Mouse (Mus musculus): ENCODE measurements around the gene Dapk2. TPM values are rescaled to one million over a fixed set of nuclear protein-coding genes. Genes with fewer than 3 reads are reported as not detected.
A peak's percentile ranks its signal among the peaks of the same experiment; 100 is the strongest.

The Dapk2 gene
- polyA plus RNA-seq, 1 experiment from 2014 or later: 6.7 TPM

- Histone ChIP-seq H3K27me3 (no peaks in the 10 kb centered on the region), H3K4me2 (no peak overlapping the region), H3K4me1 (no peaks in the 10 kb centered on the region), H3K27ac (no peak overlapping the region), H3K9me3 (no peaks in the 10 kb centered on the region), H3K36me3 (peaks cover 3% of the 10 kb centered on the region; the same call in 1 of the 2 replicates), H3K4me3 (no peak overlapping the region), H3K9ac (no peak overlapping the region)
- ATAC-seq (ENCODE audit: insufficient number of reproducible peaks, insufficient read depth, low FRiP score, low TSS enrichment, low read depth): no peak
Measured at GRCm38 (mm10) chr9:66146141-66146540, 11.9 kb upstream of the Dapk2 start.

GRCm38 (mm10) chr9:66152011-66152410, 6.0 kb upstream of the Dapk2 start:
- peaks cover 15% of the 10 kb centered on the region for H3K27me3 ChIP-seq
- no peak overlapping the region for H3K4me3 ChIP-seq
- 71% methylated on average over 9 of the region's 9 CpGs for WGBS
- H3K27ac ChIP-seq: no peak overlapping the region
- H3K9ac ChIP-seq: no peak overlapping the region
- no peak for ATAC-seq (ENCODE audit: insufficient number of reproducible peaks, insufficient read depth, low FRiP score, low TSS enrichment, low read depth)
- no peak overlapping the region for H3K4me2 ChIP-seq
- H3K4me1 ChIP-seq: no peaks in the 10 kb centered on the region
- H3K9me3 ChIP-seq: no peaks in the 10 kb centered on the region
- no peaks in the 10 kb centered on the region for H3K36me3 ChIP-seq

GRCm38 (mm10) chr9:66153594-66153993, 4.4 kb upstream of the Dapk2 start:
- peaks cover 31% of the 10 kb centered on the region for H3K27me3 ChIP-seq
- H3K4me2 ChIP-seq: no peak overlapping the region
- ATAC-seq (ENCODE audit: insufficient number of reproducible peaks, insufficient read depth, low FRiP score, low TSS enrichment, low read depth): no peak

GRCm38 (mm10) chr9:66154013-66154412, 4.0 kb upstream of the Dapk2 start:
- peaks cover 35% of the 10 kb centered on the region for H3K27me3 ChIP-seq
- WGBS: 89% methylated on average over 9 of the region's 9 CpGs
- no peak overlapping the region for H3K27ac ChIP-seq
- no peaks in the 10 kb centered on the region for H3K9me3 ChIP-seq
- no peak overlapping the region for H3K4me3 ChIP-seq
- no peak overlapping the region for H3K9ac ChIP-seq
- no peak for ATAC-seq (ENCODE audit: insufficient number of reproducible peaks, insufficient read depth, low FRiP score, low TSS enrichment, low read depth)
- H3K36me3 ChIP-seq: no peaks in the 10 kb centered on the region
- H3K4me1 ChIP-seq: peaks cover 11% of the 10 kb centered on the region; the same call in 1 of the 2 replicates
- H3K4me2 ChIP-seq: no peak overlapping the region

More at GRCm38 (mm10) chr9:66153594-66153993, 4.4 kb upstream of the Dapk2 start:
- H3K9me3 ChIP-seq: no peaks in the 10 kb centered on the region
- H3K9ac ChIP-seq: no peak overlapping the region
- H3K4me1 ChIP-seq: peaks cover 10% of the 10 kb centered on the region; the same call in 1 of the 2 replicates
- no peaks in the 10 kb centered on the region for H3K36me3 ChIP-seq
- H3K27ac ChIP-seq: no peak overlapping the region
- H3K4me3 ChIP-seq: no peak overlapping the region
- 90% methylated on average over 6 of the region's 6 CpGs for WGBS

GRCm38 (mm10) chr9:66155534-66155933, 2.5 kb upstream of the Dapk2 start:
- peaks cover 43% of the 10 kb centered on the region for H3K27me3 ChIP-seq
- no peak for ATAC-seq (ENCODE audit: insufficient number of reproducible peaks, insufficient read depth, low FRiP score, low TSS enrichment, low read depth)
- H3K4me2 ChIP-seq: no peak overlapping the region
- peaks cover 11% of the 10 kb centered on the region; the same call in 1 of the 2 replicates for H3K4me1 ChIP-seq
- H3K4me3 ChIP-seq: no peak overlapping the region
- no peak overlapping the region for H3K9ac ChIP-seq
- no peak overlapping the region for H3K27ac ChIP-seq
- H3K36me3 ChIP-seq: no peaks in the 10 kb centered on the region
- 82% methylated on average over 1 of the region's 1 CpGs for WGBS
- no peaks in the 10 kb centered on the region; the same call in 1 of the 2 replicates for H3K9me3 ChIP-seq

GRCm38 (mm10) chr9:66158885-66159430, 935 bp downstream of the Dapk2 start:
- no peak overlapping the region; the same call in 1 of the 2 replicates for H3K9ac ChIP-seq
- H3K27ac ChIP-seq: no peak overlapping the region
- WGBS: 88% methylated on average over 6 of the region's 6 CpGs
- no peak for ATAC-seq (ENCODE audit: insufficient number of reproducible peaks, insufficient read depth, low FRiP score, low TSS enrichment, low read depth)
- H3K4me1 ChIP-seq: peaks cover 11% of the 10 kb centered on the region; the same call in 1 of the 2 replicates
- H3K4me2 ChIP-seq: peak overlapping the region; percentile 65; the same call in 1 of the 2 replicates
- peaks cover 35% of the 10 kb centered on the region for H3K27me3 ChIP-seq
- no peaks in the 10 kb centered on the region; the same call in 1 of the 2 replicates for H3K9me3 ChIP-seq
- H3K36me3 ChIP-seq: no peaks in the 10 kb centered on the region
- H3K4me3 ChIP-seq: peak overlapping the region; percentile 46; the same call in 1 of the 2 replicates

GRCm38 (mm10) chr9:66160155-66160554, 2.1 kb downstream of the Dapk2 start:
- Histone ChIP-seq H3K27me3 (peaks cover 35% of the 10 kb centered on the region), H3K9me3 (no peaks in the 10 kb centered on the region; the same call in 1 of the 2 replicates), H3K4me3 (no peak overlapping the region), H3K9ac (no peak overlapping the region), H3K4me2 (no peak overlapping the region), H3K4me1 (peaks cover 11% of the 10 kb centered on the region; the same call in 1 of the 2 replicates), H3K36me3 (no peaks in the 10 kb centered on the region), H3K27ac (no peak overlapping the region)
- 84% methylated on average over 2 of the region's 2 CpGs for WGBS
- ATAC-seq (ENCODE audit: insufficient number of reproducible peaks, insufficient read depth, low FRiP score, low TSS enrichment, low read depth): no peak

GRCm38 (mm10) chr9:66162995-66163394, 5.0 kb downstream of the Dapk2 start:
- H3K4me1 ChIP-seq: peaks cover 9% of the 10 kb centered on the region; the same call in 1 of the 2 replicates
- WGBS: 77% methylated on average over 9 of the region's 9 CpGs

GRCm38 (mm10) chr9:66167222-66167621, 9.2 kb downstream of the Dapk2 start:
- H3K4me3 ChIP-seq: no peak overlapping the region
- ATAC-seq (ENCODE audit: insufficient number of reproducible peaks, insufficient read depth, low FRiP score, low TSS enrichment, low read depth): no peak
- no peaks in the 10 kb centered on the region for H3K9me3 ChIP-seq
- peaks cover 12% of the 10 kb centered on the region for H3K4me1 ChIP-seq
- no peaks in the 10 kb centered on the region for H3K27me3 ChIP-seq
- H3K4me2 ChIP-seq: no peak overlapping the region
- H3K27ac ChIP-seq: no peak overlapping the region
- no peaks in the 10 kb centered on the region for H3K36me3 ChIP-seq
- 89% methylated on average over 5 of the region's 5 CpGs for whole genome bisulfite sequencing
- no peak overlapping the region for H3K9ac ChIP-seq

More at GRCm38 (mm10) chr9:66162995-66163394, 5.0 kb downstream of the Dapk2 start:
- no peak overlapping the region for H3K4me3 ChIP-seq
- no peak overlapping the region for H3K9ac ChIP-seq
- no peak for ATAC-seq (ENCODE audit: insufficient number of reproducible peaks, insufficient read depth, low FRiP score, low TSS enrichment, low read depth)
- H3K27ac ChIP-seq: no peak overlapping the region
- peaks cover 17% of the 10 kb centered on the region for H3K27me3 ChIP-seq
- H3K9me3 ChIP-seq: no peaks in the 10 kb centered on the region; the same call in 1 of the 2 replicates
- H3K4me2 ChIP-seq: no peak overlapping the region
- no peaks in the 10 kb centered on the region for H3K36me3 ChIP-seq

GRCm38 (mm10) chr9:66168233-66168632, 10.2 kb downstream of the Dapk2 start:
- Histone ChIP-seq H3K9ac (no peak overlapping the region), H3K27ac (no peak overlapping the region), H3K36me3 (no peaks in the 10 kb centered on the region), H3K27me3 (no peaks in the 10 kb centered on the region), H3K9me3 (no peaks in the 10 kb centered on the region), H3K4me3 (no peak overlapping the region), H3K4me1 (peaks cover 12% of the 10 kb centered on the region), H3K4me2 (no peak overlapping the region)
- 3% methylated on average over 1 of the region's 1 CpGs for WGBS
- no peak for ATAC-seq (ENCODE audit: insufficient number of reproducible peaks, insufficient read depth, low FRiP score, low TSS enrichment, low read depth)

GRCm38 (mm10) chr9:66170506-66170905, 12.5 kb downstream of the Dapk2 start:
- 35% methylated on average over 5 of the region's 5 CpGs for WGBS
- no peak for ATAC-seq (ENCODE audit: insufficient number of reproducible peaks, insufficient read depth, low FRiP score, low TSS enrichment, low read depth)
- Histone ChIP-seq H3K9me3 (no peaks in the 10 kb centered on the region), H3K9ac (no peak overlapping the region), H3K27ac (no peak overlapping the region), H3K4me3 (no peak overlapping the region), H3K27me3 (no peaks in the 10 kb centered on the region), H3K36me3 (no peaks in the 10 kb centered on the region), H3K4me1 (peaks cover 12% of the 10 kb centered on the region), H3K4me2 (no peak overlapping the region)

- 80% methylated on average over 12 of the region's 12 CpGs for whole genome bisulfite sequencing
Measured at GRCm38 (mm10) chr9:66171275-66171921, 13.4 kb downstream of the Dapk2 start.

More at GRCm38 (mm10) chr9:66171275-66171921, 13.4 kb downstream of the Dapk2 start:
- Histone ChIP-seq H3K27ac (no peak overlapping the region), H3K9me3 (no peaks in the 10 kb centered on the region), H3K36me3 (no peaks in the 10 kb centered on the region), H3K4me2 (no peak overlapping the region), H3K4me3 (no peak overlapping the region), H3K4me1 (peaks cover 9% of the 10 kb centered on the region), H3K9ac (no peak overlapping the region), H3K27me3 (no peaks in the 10 kb centered on the region)
- ATAC-seq (ENCODE audit: insufficient number of reproducible peaks, insufficient read depth, low FRiP score, low TSS enrichment, low read depth): no peak

Data from embryonic facial prominence, embryonic 13.5 days (tissue).